Comparison of ENCODE assay signal across 8 mouse cellular contexts in genomic region chr14:103648623-103649255, GRCm38 (mm10). TPM values are rescaled to one million over a fixed set of nuclear protein-coding genes. Genes with fewer than 3 reads are reported as not detected.
DNase-seq lines count a peak whose midpoint lies in the region; ATAC-seq lines count a peak whose summit lies in the region.

No protein-coding gene starts in this region.

- intact Hi-C loops in gastrocnemius, postnatal 14 days (cut with DNase I; ENCODE audit: low total_unique reads), result no loop called here
- intact Hi-C loops in heart, postnatal 10 days (cut with DNase I), result no loop called here

- peak overlapping the region; percentile 18 for H3K4me3 ChIP-seq in forebrain, embryonic 16.5 days (replicated peaks; ENCODE audit: low read length)
- H3K4me3 ChIP-seq in midbrain, embryonic 14.5 days (replicated peaks; ENCODE audit: low read depth, low read length), result no peak overlapping the region

- H3K9ac ChIP-seq in forebrain, embryonic 16.5 days (replicated peaks; ENCODE audit: low read depth, low read length), result no peak overlapping the region
- no peak overlapping the region for H3K9ac ChIP-seq in midbrain, embryonic 14.5 days (replicated peaks; ENCODE audit: low read length)

- H3K9me3 ChIP-seq in forebrain, embryonic 16.5 days (ENCODE audit: control insufficient read depth, low read length), result no peaks in the 10 kb centered on the region
- no peaks in the 10 kb centered on the region for H3K9me3 ChIP-seq in midbrain, embryonic 14.5 days (ENCODE audit: control insufficient read depth, low read length)

- 9% methylated on average over 12 of the region's 12 CpGs for WGBS in forebrain, embryonic 16.5 days
- WGBS in midbrain, embryonic 14.5 days, result 30% methylated on average over 12 of the region's 12 CpGs

- no peak for ATAC-seq in CD4-positive, CD25-positive, alpha-beta regulatory T cell, adult 4 months
- no peak for ATAC-seq in forebrain, embryonic 16.5 days
- ATAC-seq in midbrain, embryonic 14.5 days (ENCODE audit: low FRiP score, low TSS enrichment), result no peak

- DNase-seq in CD4-positive, CD25-positive, alpha-beta regulatory T cell, adult 2 months (ENCODE audit: low read depth, low spot score), result peak; percentile 68
- peak; percentile 78 for DNase-seq in brain, adult 2 months (ENCODE audit: low read depth, low spot score)
- DNase-seq in midbrain, embryonic 14.5 days, result peak; percentile 82
- DNase-seq in adrenal gland, adult (ENCODE audit: inconsistent age in 2 of 2, low spot score in 1 of 2), result no peak
- DNase-seq in gastrocnemius, postnatal 14 days, result no peak
- DNase-seq in heart, postnatal 10 days, result no peak

- H3K4me2 ChIP-seq in forebrain, embryonic 16.5 days (ENCODE audit: low read length), result peak overlapping the region; percentile 78
- peak overlapping the region; percentile 73 for H3K4me2 ChIP-seq in midbrain, embryonic 14.5 days (ENCODE audit: low read length)

- peak overlapping the region; percentile 74 for H3K27ac ChIP-seq in forebrain, embryonic 16.5 days (ENCODE audit: low read length)
- H3K27ac ChIP-seq in midbrain, embryonic 14.5 days (replicated peaks; ENCODE audit: low read depth, low read length), result no peak overlapping the region; the same call in 1 of the 2 replicates

- H3K36me3 ChIP-seq in forebrain, embryonic 16.5 days (ENCODE audit: control insufficient read depth, insufficient read depth), result no peaks in the 10 kb centered on the region
- H3K36me3 ChIP-seq in midbrain, embryonic 14.5 days (ENCODE audit: control insufficient read depth, insufficient read depth, low read length), result no peaks in the 10 kb centered on the region

- H3K4me1 ChIP-seq in forebrain, embryonic 16.5 days (replicated peaks; ENCODE audit: control insufficient read depth, insufficient read depth, low read length), result peaks cover 35% of the 10 kb centered on the region
- peaks cover 41% of the 10 kb centered on the region for H3K4me1 ChIP-seq in midbrain, embryonic 14.5 days (ENCODE audit: control insufficient read depth, insufficient read depth, low read length)

- H3K27me3 ChIP-seq in forebrain, embryonic 16.5 days (replicated peaks; ENCODE audit: control insufficient read depth, insufficient read depth, low read length), result no peaks in the 10 kb centered on the region
- H3K27me3 ChIP-seq in midbrain, embryonic 14.5 days (ENCODE audit: control insufficient read depth, insufficient read depth, low read length), result no peaks in the 10 kb centered on the region

RNA-seq across cellular contexts. Expression of gene Slain1, which starts 1.3 kb away (rescaled TPM):
- 10 to 100 TPM; 10.2 to 20.0 TPM for polyA plus RNA-seq in CD4-positive, CD25-positive, alpha-beta regulatory T cell, adult 4 months (2017; shearing (Covaris generic))
- polyA plus RNA-seq in forebrain, embryonic 16.5 days (2015; fragmentation: Nextera tagmentation; extraction: Ambion mirVana), result 20.6 and 29.6 TPM in 2 replicates
- 30.8 and 33.1 TPM in 2 replicates for polyA plus RNA-seq in midbrain, embryonic 14.5 days (2014; fragmentation: Nextera tagmentation; extraction: Ambion mirVana)
- under 1 TPM in 1 of 2 experiments, not detected in 1; 0.08 TPM for total RNA-seq in gastrocnemius, postnatal 14 days (2021)
- total RNA-seq in heart, postnatal 10 days (2021), result under 1 TPM; 0.12 to 0.38 TPM

Comparison
In these comparisons a context has a peak if more than half of its experiments do, and no peak if none do; other contexts are left out.
1. DNase-seq: peak in CD4-positive, CD25-positive, alpha-beta regulatory T cell, adult 2 months (single experiment), brain, adult 2 months (single experiment) and midbrain, embryonic 14.5 days (single experiment); none in adrenal gland, adult (0 of 2), gastrocnemius, postnatal 14 days (single experiment) and heart, postnatal 10 days (0 of 2).